Mouse (Mus musculus) limb, embryonic 15.5 days (tissue): ENCODE measurements at regions not wholly inside any gene's neighbourhood (a gene's known extent, or its start where the extent isn't known, plus 50 kb on each side); places are given as distances from the start of the nearest gene placed in this dataset.
A peak's percentile ranks its signal among the peaks of the same experiment; 100 is the strongest.

Experiments
- ATAC-seq: fragments of 200-750 bp; cut with Nextera tagmentation; 2 replicates; pipeline ENCODE4 v1.8.0; 2017; ENCODE audit warnings: low read depth, moderate TSS enrichment; ENCODE audit not compliant: insufficient number of reproducible peaks, low FRiP score, low TSS enrichment
- H3K27ac ChIP-seq: fragments of 300-500 bp; sonication (generic); 2 replicates; pipeline ENCODE4 v1.5.1; 2015; ENCODE audit warnings: moderate library complexity, mild to moderate bottlenecking, inconsistent platforms
- H3K27me3 ChIP-seq: fragments of 300-500 bp; sonication (generic); 2 replicates; pipeline ENCODE4 v1.6.1; 2015; ENCODE audit warnings: inconsistent platforms
- H3K36me3 ChIP-seq: fragments of 300-500 bp; sonication (generic); 2 replicates; pipeline ENCODE4 v1.6.1; 2015; ENCODE audit warnings: inconsistent platforms
- H3K4me1 ChIP-seq: fragments of 300-500 bp; sonication (generic); 2 replicates; pipeline ENCODE4 v1.6.1; 2015; ENCODE audit warnings: inconsistent platforms
- H3K4me2 ChIP-seq: fragments of 300-500 bp; sonication (generic); 2 replicates; pipeline ENCODE4 v1.6.1; 2015; ENCODE audit warnings: mild to moderate bottlenecking, inconsistent platforms
- H3K4me3 ChIP-seq: fragments of 300-500 bp; sonication (generic); 2 replicates; pipeline ENCODE4 v1.5.1; 2015; ENCODE audit warnings: mild to moderate bottlenecking, inconsistent platforms
- H3K9ac ChIP-seq: fragments of 300-500 bp; sonication (generic); 2 replicates; pipeline ENCODE4 v1.6.1; 2015; ENCODE audit warnings: inconsistent platforms
- H3K9me3 ChIP-seq: fragments of 300-500 bp; sonication (generic); 2 replicates; pipeline ENCODE4 v1.6.1; 2016; ENCODE audit warnings: inconsistent platforms
- WGBS: fragments of 180-500 bp; shearing (Covaris S2); methylation state at CpG from one replicate; pipeline ENCODE4 v1.1.7; 2015; 5-methylcytosine and 5-hydroxymethylcytosine counted together

DNA sequence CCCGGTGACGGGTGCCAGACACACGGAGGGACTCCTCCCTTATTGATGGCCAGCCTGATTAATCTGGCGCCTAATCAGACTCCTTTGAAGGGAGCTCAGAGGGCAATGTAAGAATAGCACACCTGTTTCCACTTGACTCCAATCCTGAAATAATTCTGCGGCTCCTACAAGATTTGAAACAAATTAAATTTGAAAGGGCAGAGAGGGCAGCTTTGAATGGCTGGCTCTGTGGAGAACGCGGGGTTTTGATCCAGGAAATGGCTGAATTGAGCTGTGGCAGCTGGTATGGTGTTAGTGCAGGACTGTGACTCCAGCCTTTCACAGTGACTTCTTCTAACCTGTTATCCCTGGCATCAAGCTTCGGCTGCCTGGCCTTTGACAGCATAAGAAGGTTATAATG, 232.0 kb upstream of the Mpped2 start:
- Histone ChIP-seq H3K27me3 (no peaks in the 10 kb centered on the region; the same call in 1 of the 2 replicates), H3K4me1 (peaks cover 10% of the 10 kb centered on the region; the same call in 1 of the 2 replicates), H3K9ac (no peak overlapping the region), H3K36me3 (no peaks in the 10 kb centered on the region), H3K4me2 (no peak overlapping the region), H3K4me3 (no peak overlapping the region), H3K9me3 (no peaks in the 10 kb centered on the region), H3K27ac (no peak overlapping the region)
- WGBS, result 32% methylated on average over 8 of the region's 8 CpGs
- no peak for ATAC-seq

DNA sequence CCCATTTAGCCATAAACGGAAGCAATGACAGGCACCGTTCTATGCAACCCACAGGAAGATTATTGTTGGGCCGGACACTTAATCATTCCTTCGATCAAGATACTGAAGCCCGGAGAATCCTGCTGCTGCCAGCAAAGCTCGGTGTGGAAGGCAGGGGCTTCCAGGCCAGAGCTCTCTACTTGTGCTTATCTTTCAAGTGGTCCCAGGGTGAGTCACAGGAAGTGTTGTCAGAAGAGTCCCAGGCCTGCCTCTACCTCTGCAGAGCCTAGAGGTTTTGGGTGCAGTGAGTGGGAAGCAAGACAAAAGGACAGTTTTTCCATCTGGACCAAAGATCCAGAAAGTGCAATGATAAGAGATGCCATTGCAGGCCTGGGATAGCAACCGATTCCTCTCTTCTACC, 231.6 kb upstream of the Mpped2 start:
- 37% methylated on average over 7 of the region's 7 CpGs for WGBS
- no peaks in the 10 kb centered on the region for H3K9me3 ChIP-seq
- ATAC-seq, result no peak
- H3K4me2 ChIP-seq, result no peak overlapping the region
- no peak overlapping the region for H3K4me3 ChIP-seq
- H3K27me3 ChIP-seq, result no peaks in the 10 kb centered on the region; the same call in 1 of the 2 replicates
- no peak overlapping the region for H3K9ac ChIP-seq
- no peaks in the 10 kb centered on the region for H3K36me3 ChIP-seq
- peaks cover 10% of the 10 kb centered on the region; the same call in 1 of the 2 replicates for H3K4me1 ChIP-seq
- H3K27ac ChIP-seq, result no peak overlapping the region

GRCm38 (mm10) chr2:106461973-106462637, 231.0 kb upstream of the Mpped2 start:
- no peak for ATAC-seq
- no peak overlapping the region for H3K4me2 ChIP-seq
- no peaks in the 10 kb centered on the region for H3K9me3 ChIP-seq
- H3K9ac ChIP-seq, result no peak overlapping the region
- H3K27ac ChIP-seq, result no peak overlapping the region
- 32% methylated on average over 12 of the region's 12 CpGs for WGBS
- no peaks in the 10 kb centered on the region for H3K36me3 ChIP-seq
- H3K27me3 ChIP-seq, result no peaks in the 10 kb centered on the region; the same call in 1 of the 2 replicates
- H3K4me3 ChIP-seq, result no peak overlapping the region
- peaks cover 10% of the 10 kb centered on the region; the same call in 1 of the 2 replicates for H3K4me1 ChIP-seq

- H3K9me3 ChIP-seq, result no peaks in the 10 kb centered on the region
- ATAC-seq, result no peak
- WGBS, result 62% methylated on average over 3 of the region's 3 CpGs
These were observed 228.0 kb upstream of the Mpped2 start for GRCm38 (mm10) chr2:106465055-106465454.

GRCm38 (mm10) chr2:106465831-106466230, 227.2 kb upstream of the Mpped2 start:
- Histone ChIP-seq H3K27me3 (no peaks in the 10 kb centered on the region; the same call in 1 of the 2 replicates), H3K9ac (no peak overlapping the region), H3K4me2 (no peak overlapping the region), H3K36me3 (no peaks in the 10 kb centered on the region), H3K4me3 (no peak overlapping the region), H3K27ac (no peak overlapping the region), H3K4me1 (peaks cover 10% of the 10 kb centered on the region; the same call in 1 of the 2 replicates), H3K9me3 (no peaks in the 10 kb centered on the region)
- no peak for ATAC-seq
- 84% methylated on average over 3 of the region's 3 CpGs for WGBS

More at GRCm38 (mm10) chr2:106465055-106465454, 228.0 kb upstream of the Mpped2 start:
- Histone ChIP-seq H3K4me2 (no peak overlapping the region), H3K36me3 (no peaks in the 10 kb centered on the region), H3K27ac (no peak overlapping the region), H3K27me3 (no peaks in the 10 kb centered on the region; the same call in 1 of the 2 replicates), H3K4me1 (peaks cover 10% of the 10 kb centered on the region; the same call in 1 of the 2 replicates), H3K4me3 (no peak overlapping the region), H3K9ac (no peak overlapping the region)

DNA sequence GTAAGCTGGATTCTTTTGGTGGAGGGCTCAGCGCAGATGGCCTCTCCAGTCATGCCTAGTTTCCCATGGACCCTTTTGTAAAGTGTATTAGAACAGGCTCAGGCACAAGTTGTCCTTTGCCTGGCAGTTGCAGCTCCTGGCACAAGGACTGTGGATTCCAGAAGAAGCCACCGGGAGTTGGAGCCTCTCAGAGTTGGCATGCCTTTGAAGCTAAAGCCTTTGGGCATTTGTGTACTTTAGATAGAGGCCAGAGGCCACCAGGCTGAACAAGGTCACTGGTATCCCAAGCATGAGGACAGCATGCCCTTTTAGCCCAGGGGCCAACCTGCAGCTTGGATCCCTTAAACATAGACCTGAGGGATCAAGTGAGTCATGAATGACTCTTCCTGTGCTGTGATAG, 223.9 kb upstream of the Mpped2 start:
- Histone ChIP-seq H3K4me1 (no peaks in the 10 kb centered on the region), H3K9me3 (no peaks in the 10 kb centered on the region), H3K27me3 (no peaks in the 10 kb centered on the region), H3K4me2 (no peak overlapping the region), H3K9ac (no peak overlapping the region), H3K27ac (no peak overlapping the region), H3K4me3 (no peak overlapping the region), H3K36me3 (no peaks in the 10 kb centered on the region)
- 83% methylated on average over 2 of the region's 2 CpGs for WGBS
- ATAC-seq, result no peak

- Histone ChIP-seq H3K4me2 (no peak overlapping the region), H3K9ac (no peak overlapping the region), H3K9me3 (no peaks in the 10 kb centered on the region), H3K4me1 (no peaks in the 10 kb centered on the region), H3K4me3 (no peak overlapping the region), H3K27me3 (no peaks in the 10 kb centered on the region), H3K27ac (no peak overlapping the region), H3K36me3 (no peaks in the 10 kb centered on the region)
- 56% methylated on average over 3 of the region's 3 CpGs for WGBS
- no peak for ATAC-seq
These were observed 219.6 kb upstream of the Mpped2 start for GRCm38 (mm10) chr2:106473458-106473857.

DNA sequence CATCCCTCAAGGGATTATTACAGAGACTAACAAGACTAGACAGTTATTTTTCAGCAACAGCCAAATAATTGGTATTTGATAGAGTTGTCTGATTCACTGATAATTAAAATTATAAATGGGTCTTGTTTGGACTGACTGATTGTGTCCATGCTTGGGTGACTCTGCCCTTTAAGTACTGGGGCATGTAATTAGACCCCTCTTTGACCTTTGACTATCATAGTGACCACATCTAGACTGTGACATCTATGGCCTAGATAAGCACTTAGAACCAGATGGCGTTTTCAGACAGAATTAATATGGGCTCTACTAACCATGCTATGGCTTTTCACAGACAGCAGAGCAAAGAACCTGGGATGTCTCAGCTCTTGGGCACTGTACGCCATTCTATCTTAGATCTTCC, 215.1 kb upstream of the Mpped2 start:
- Histone ChIP-seq H3K4me3 (no peak overlapping the region), H3K9me3 (no peaks in the 10 kb centered on the region), H3K27ac (no peak overlapping the region), H3K27me3 (no peaks in the 10 kb centered on the region), H3K4me2 (no peak overlapping the region), H3K4me1 (no peaks in the 10 kb centered on the region), H3K9ac (no peak overlapping the region), H3K36me3 (no peaks in the 10 kb centered on the region)
- ATAC-seq, result no peak
- 81% methylated on average over 2 of the region's 2 CpGs for WGBS

- WGBS, result 13% methylated on average over 5 of the region's 5 CpGs
- peak; percentile 55; the same call in 1 of the 2 replicates for ATAC-seq
These were observed 205.6 kb upstream of the Mpped2 start for GRCm38 (mm10) chr2:106487335-106488082.

GRCm38 (mm10) chr2:106498735-106499134, 194.3 kb upstream of the Mpped2 start:
- ATAC-seq, result no peak
- Histone ChIP-seq H3K27ac (no peak overlapping the region), H3K9ac (no peak overlapping the region), H3K27me3 (no peaks in the 10 kb centered on the region), H3K4me1 (no peaks in the 10 kb centered on the region), H3K4me3 (no peak overlapping the region), H3K4me2 (no peak overlapping the region), H3K9me3 (no peaks in the 10 kb centered on the region), H3K36me3 (no peaks in the 10 kb centered on the region)

More at GRCm38 (mm10) chr2:106487335-106488082, 205.6 kb upstream of the Mpped2 start:
- no peaks in the 10 kb centered on the region; the same call in 1 of the 2 replicates for H3K27me3 ChIP-seq
- no peaks in the 10 kb centered on the region for H3K9me3 ChIP-seq
- H3K4me2 ChIP-seq, result no peak overlapping the region
- no peak overlapping the region for H3K9ac ChIP-seq
- peaks cover 14% of the 10 kb centered on the region for H3K4me1 ChIP-seq
- H3K36me3 ChIP-seq, result no peaks in the 10 kb centered on the region
- H3K4me3 ChIP-seq, result no peak overlapping the region
- H3K27ac ChIP-seq, result no peak overlapping the region

- Histone ChIP-seq H3K36me3 (no peaks in the 10 kb centered on the region), H3K9me3 (no peaks in the 10 kb centered on the region), H3K4me3 (no peak overlapping the region), H3K4me1 (no peaks in the 10 kb centered on the region), H3K27me3 (no peaks in the 10 kb centered on the region), H3K27ac (no peak overlapping the region), H3K4me2 (no peak overlapping the region), H3K9ac (no peak overlapping the region)
- no peak for ATAC-seq
- 31% methylated on average over 3 of the region's 3 CpGs for WGBS
These were observed 193.7 kb upstream of the Mpped2 start for GRCm38 (mm10) chr2:106499227-106499928.
